Mouse (Mus musculus) lung, embryonic 14.5 days (tissue): Measurements from ENCODE around the gene Mtap. TPM values are rescaled to one million over a fixed set of nuclear protein-coding genes. Genes with fewer than 3 reads are reported as not detected.

Experiments
- ATAC-seq: fragments of 200-750 bp; cut with Nextera tagmentation; 2 replicates; pipeline ENCODE4 v1.8.0; 2017; ENCODE audit warnings: mild to moderate bottlenecking, moderate TSS enrichment, moderate library complexity; ENCODE audit not compliant: insufficient read depth
- DNase-seq: peaks from one replicate; pipeline ENCODE4 v3.0.0-alpha.2; 2015
- H3K27ac ChIP-seq: fragments of 300-500 bp; sonication (generic); 2 replicates; pipeline ENCODE4 v1.5.1; 2014; ENCODE audit warnings: low read depth, mild to moderate bottlenecking, moderate library complexity
- H3K27me3 ChIP-seq: fragments of 300-500 bp; sonication (generic); 2 replicates; pipeline ENCODE4 v1.6.1; 2014; ENCODE audit warnings: low read length, control low read depth; ENCODE audit not compliant: insufficient read depth
- H3K36me3 ChIP-seq: fragments of 300-500 bp; sonication (generic); 2 replicates; pipeline ENCODE4 v1.6.1; 2014; ENCODE audit warnings: control low read depth; ENCODE audit not compliant: insufficient read depth
- H3K4me1 ChIP-seq: fragments of 300-500 bp; sonication (generic); 2 replicates; pipeline ENCODE4 v1.6.1; 2014; ENCODE audit warnings: antibody characterized with exemption, control low read depth; ENCODE audit not compliant: insufficient read depth
- H3K4me2 ChIP-seq: fragments of 300-500 bp; sonication (generic); 2 replicates; pipeline ENCODE4 v1.6.1; 2014; ENCODE audit warnings: mild to moderate bottlenecking
- H3K4me3 ChIP-seq: fragments of 300-500 bp; sonication (generic); 2 replicates; pipeline ENCODE4 v1.5.1; 2014; ENCODE audit warnings: low read depth, low read length
- H3K9ac ChIP-seq: fragments of 300-500 bp; sonication (generic); 2 replicates; pipeline ENCODE4 v1.6.1; 2014
- H3K9me3 ChIP-seq: fragments of 300-500 bp; sonication (generic); 2 replicates; pipeline ENCODE4 v1.6.1; 2016; ENCODE audit warnings: low read depth, low read length, control low read depth
- CTCF ChIP-seq: IDR thresholded peaks from 2 replicates; pipeline ENCODE4 v1.5.1; 2016; ENCODE audit warnings: antibody characterized with exemption, low read depth
- WGBS: fragments of 180-500 bp; shearing (Covaris S2); extraction: QIAGEN DNeasy Blood & Tissue Kit; methylation state at CpG from one replicate; pipeline ENCODE4 v1.1.7; 2014; 5-methylcytosine and 5-hydroxymethylcytosine counted together
- polyA plus RNA-seq: library from polyadenylated mRNA; unstranded; fragments of >200 nt; fragmentation: Nextera tagmentation; extraction: Ambion mirVana; gene quantifications from 2 replicates; pipeline ENCODE4 v1.2.1, GENCODE M21; 2014

Mtap gene
- polyA plus RNA-seq: 74.6 and 75.3 TPM in 2 replicates

GRCm38 (mm10) chr4:89136906-89137541 is at the start of gene Mtap:
TSS of gene Mtap (plus strand) at chr4:89137122.
- no peak for TF ChIP-seq CTCF
- Histone ChIP-seq H3K36me3 (no peaks in the 10 kb centered on the region; the same call in 1 of the 2 replicates), H3K4me2 (peak within 1 kb of the TSS; percentile 74), H3K4me1 (peaks cover 15% of the 10 kb centered on the region), H3K4me3 (peak within 1 kb of the TSS; percentile 84), H3K9ac (peak within 1 kb of the TSS; percentile 91), H3K27ac (peak within 1 kb of the TSS; percentile 90), H3K9me3 (no peaks in the 10 kb centered on the region), H3K27me3 (no peaks in the 10 kb centered on the region)
- ATAC-seq (peak; percentile 96), DNase-seq (peak; percentile 90)
- WGBS: under 1% methylated on average over 31 of the region's 31 CpGs

GRCm38 (mm10) chr4:89089110-89089509 is 47.8 kb upstream of the Mtap start:
- no peak overlapping the region for H3K9ac ChIP-seq

GRCm38 (mm10) chr4:89090217-89090616 is 46.7 kb upstream of the Mtap start:
- no peaks in the 10 kb centered on the region for H3K4me1 ChIP-seq
- ATAC-seq: no peak

More at GRCm38 (mm10) chr4:89089110-89089509, 47.8 kb upstream of the Mtap start:
- no peak overlapping the region for H3K27ac ChIP-seq
- no peaks in the 10 kb centered on the region for H3K36me3 ChIP-seq
- 87% methylated on average over 7 of the region's 7 CpGs for WGBS
- DNase-seq (no peak), ATAC-seq (no peak)
- no peaks in the 10 kb centered on the region for H3K4me1 ChIP-seq
- H3K9me3 ChIP-seq: no peaks in the 10 kb centered on the region
- no peaks in the 10 kb centered on the region for H3K27me3 ChIP-seq
- no peak overlapping the region for H3K4me3 ChIP-seq
- no peak overlapping the region for H3K4me2 ChIP-seq
- TF ChIP-seq CTCF: no peak

GRCm38 (mm10) chr4:89092153-89092552 is 44.8 kb upstream of the Mtap start:
- Histone ChIP-seq H3K4me1 (no peaks in the 10 kb centered on the region), H3K27ac (no peak overlapping the region), H3K36me3 (no peaks in the 10 kb centered on the region), H3K9me3 (no peaks in the 10 kb centered on the region), H3K4me3 (no peak overlapping the region), H3K27me3 (no peaks in the 10 kb centered on the region), H3K4me2 (no peak overlapping the region), H3K9ac (no peak overlapping the region)
- ATAC-seq: no peak
- 41% methylated on average over 5 of the region's 5 CpGs for WGBS
- no peak for DNase-seq
- TF ChIP-seq CTCF: no peak

More at GRCm38 (mm10) chr4:89090217-89090616, 46.7 kb upstream of the Mtap start:
- Histone ChIP-seq H3K27ac (no peak overlapping the region), H3K9me3 (no peaks in the 10 kb centered on the region), H3K27me3 (no peaks in the 10 kb centered on the region), H3K36me3 (no peaks in the 10 kb centered on the region), H3K4me2 (no peak overlapping the region), H3K9ac (no peak overlapping the region), H3K4me3 (no peak overlapping the region)
- 61% methylated on average over 6 of the region's 6 CpGs for WGBS
- no peak for DNase-seq
- no peak for TF ChIP-seq CTCF

GRCm38 (mm10) chr4:89094773-89095172 is 42.1 kb upstream of the Mtap start:
- Histone ChIP-seq H3K27ac (no peak overlapping the region), H3K36me3 (no peaks in the 10 kb centered on the region), H3K27me3 (no peaks in the 10 kb centered on the region), H3K9ac (no peak overlapping the region), H3K4me1 (no peaks in the 10 kb centered on the region), H3K9me3 (no peaks in the 10 kb centered on the region), H3K4me3 (no peak overlapping the region), H3K4me2 (no peak overlapping the region)
- TF ChIP-seq CTCF: no peak
- DNase-seq (no peak), ATAC-seq (no peak)
- 79% methylated on average over 5 of the region's 5 CpGs for WGBS

- no peak for TF ChIP-seq CTCF
- H3K9ac ChIP-seq: no peak overlapping the region
- H3K4me3 ChIP-seq: no peak overlapping the region
- WGBS: 47% methylated on average over 5 of the region's 5 CpGs
- H3K4me1 ChIP-seq: no peaks in the 10 kb centered on the region
- H3K36me3 ChIP-seq: no peaks in the 10 kb centered on the region
- ATAC-seq: no peak
- H3K27me3 ChIP-seq: no peaks in the 10 kb centered on the region
- no peaks in the 10 kb centered on the region for H3K9me3 ChIP-seq
- H3K27ac ChIP-seq: no peak overlapping the region
- no peak overlapping the region for H3K4me2 ChIP-seq
- no peak for DNase-seq
Observed at GRCm38 (mm10) chr4:89098261-89098660, 38.7 kb upstream of the Mtap start.

- DNase-seq: no peak
- H3K27ac ChIP-seq: no peak overlapping the region
- no peaks in the 10 kb centered on the region for H3K4me1 ChIP-seq
- no peak for ATAC-seq
- no peak overlapping the region for H3K4me3 ChIP-seq
- H3K27me3 ChIP-seq: no peaks in the 10 kb centered on the region
- no peak for TF ChIP-seq CTCF
- H3K4me2 ChIP-seq: no peak overlapping the region
- H3K9ac ChIP-seq: no peak overlapping the region
- 71% methylated on average over 3 of the region's 3 CpGs for WGBS
- H3K36me3 ChIP-seq: no peaks in the 10 kb centered on the region
- H3K9me3 ChIP-seq: no peaks in the 10 kb centered on the region
Observed at GRCm38 (mm10) chr4:89101276-89101675, 35.6 kb upstream of the Mtap start.
